Mouse (Mus musculus) thymus, adult 2 months (tissue): ENCODE results near the gene Radil.

Experiments
- CTCF ChIP-seq: fragments of 200-500 bp; IDR thresholded peaks from 2 replicates; pipeline ENCODE4 v1.5.1; 2012; ENCODE audit warnings: mild to moderate bottlenecking, control low read depth, low read length, moderate library complexity, borderline replicate concordance; ENCODE audit not compliant: control insufficient read depth, poor library complexity, insufficient read depth; ENCODE audit errors: extremely low read depth
- POLR2A ChIP-seq: fragments of 200-500 bp; IDR thresholded peaks from 2 replicates; pipeline ENCODE4 v1.6.1; 2012; ENCODE audit warnings: mild to moderate bottlenecking, low read length, control low read depth, moderate library complexity; ENCODE audit not compliant: control insufficient read depth, poor library complexity, insufficient read depth; ENCODE audit errors: extremely low read depth

GRCm38 (mm10) chr5:142461942-142462640, 88.8 kb downstream of the Radil start:
- TF ChIP-seq CTCF (no peak), POLR2A (no peak)
